ENCODE assay signal across 11 mouse cellular contexts in the genomic region with DNA sequence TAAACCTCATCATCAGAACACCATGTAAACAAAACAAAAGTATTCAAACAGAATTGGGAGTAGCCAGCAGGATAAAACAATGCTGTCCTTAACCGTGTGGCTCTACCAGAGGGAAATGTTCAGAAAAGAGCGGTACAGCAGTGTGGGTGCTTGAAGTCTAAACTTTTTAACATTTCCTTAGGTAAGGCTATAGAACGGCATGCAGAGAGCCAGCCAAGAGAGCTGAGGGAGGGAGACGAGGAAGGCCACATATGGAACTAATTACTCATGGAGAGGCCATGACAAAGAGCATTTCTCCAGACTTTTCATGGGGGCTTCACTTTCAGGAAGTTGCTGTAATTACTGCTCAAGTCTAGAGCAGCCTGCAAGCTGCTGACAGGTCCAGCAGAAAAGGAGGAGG.
DNase-seq lines count a peak whose midpoint lies in the region; ATAC-seq and TF ChIP-seq lines count a peak whose summit lies in the region.
"Had no signal": no experiment of that assay in that cellular context is flagged by ENCODE, and none has a peak within 500 bp of the region (broad histone marks: within the 10 kb centered on the region; RNA-seq: fewer than 3 reads in every experiment).

No protein-coding gene starts in this region.

- no peak overlapping the region for H3K9ac ChIP-seq in lung, embryonic 15.5 days
- H3K9ac ChIP-seq in embryonic facial prominence, embryonic 11.5 days (replicated peaks; ENCODE audit: low read length): peak overlapping the region; percentile 45
- H3K9ac ChIP-seq in forebrain, embryonic 13.5 days: no peak overlapping the region
- H3K9ac ChIP-seq: neural tube, embryonic 12.5 days had no signal

- peak overlapping the region; percentile 18; the same call in 1 of the 2 replicates for H3K4me2 ChIP-seq in lung, embryonic 15.5 days
- 0 out of 2 replicates have a peak overlapping the region, but pooled peaks have one; percentile 23 for H3K4me2 ChIP-seq in embryonic facial prominence, embryonic 11.5 days (ENCODE audit: low read depth, low read length)
- H3K4me2 ChIP-seq in forebrain, embryonic 13.5 days: no peak overlapping the region

- no peak for TF ChIP-seq POLR2A in small intestine, adult 2 months (IDR thresholded peaks at IDR 0.05; ENCODE audit: low read depth, low read length)

- no peaks in the 10 kb centered on the region for H3K9me3 ChIP-seq in lung, embryonic 15.5 days
- H3K9me3 ChIP-seq in embryonic facial prominence, embryonic 11.5 days (replicated peaks; ENCODE audit: control insufficient read depth, low read length): no peaks in the 10 kb centered on the region
- no peaks in the 10 kb centered on the region for H3K9me3 ChIP-seq in forebrain, embryonic 13.5 days (replicated peaks)
- H3K9me3 ChIP-seq: neural tube, embryonic 12.5 days had no signal

- no peak for DNase-seq in lung, adult 18-20 months
- DNase-seq in embryonic facial prominence, embryonic 11.5 days (ENCODE audit: low spot score): peak; percentile 93
- DNase-seq in heart, postnatal 10 days: peak; percentile 35 to 38
- no peak for DNase-seq in testis, postnatal 10 days (ENCODE audit: low spot score)
- DNase-seq in spleen, adult 18-20 months: no peak
- DNase-seq: cerebellum, postnatal 10 days; left cerebral cortex, postnatal 4 days had no signal

- peak overlapping the region; percentile 92 for H3K27ac ChIP-seq in lung, embryonic 15.5 days
- H3K27ac ChIP-seq in embryonic facial prominence, embryonic 11.5 days (replicated peaks; ENCODE audit: low read depth, low read length): peak overlapping the region; percentile 100
- H3K27ac ChIP-seq in small intestine, adult 2 months (ENCODE audit: insufficient read depth, low read depth, low read length): peak overlapping the region; percentile 71
- no peak overlapping the region for H3K27ac ChIP-seq in forebrain, embryonic 13.5 days
- H3K27ac ChIP-seq: neural tube, embryonic 12.5 days had no signal

- peaks cover 10% of the 10 kb centered on the region; the same call in 1 of the 2 replicates for H3K4me1 ChIP-seq in lung, embryonic 15.5 days
- peaks cover 3% of the 10 kb centered on the region; the same call in 1 of the 2 replicates for H3K4me1 ChIP-seq in embryonic facial prominence, embryonic 11.5 days (ENCODE audit: control insufficient read depth, insufficient read depth, low read length)
- no peaks in the 10 kb centered on the region for H3K4me1 ChIP-seq in small intestine, adult 2 months (ENCODE audit: control insufficient read depth, insufficient read depth, insufficient read length, low read length)
- no peaks in the 10 kb centered on the region for H3K4me1 ChIP-seq in forebrain, embryonic 13.5 days

- no peak for TF ChIP-seq CTCF in small intestine, adult 2 months (IDR thresholded peaks at IDR 0.05; ENCODE audit: extremely low read depth, insufficient read length, insufficient replicate concordance, low read depth, low read length)

- intact Hi-C loops in heart, postnatal 10 days (cut with DNase I): loop anchor here (2.0 to 5.0 kb wide), 2 partner anchors 30 to 209 kb away; no protein-coding TSS in a partner anchor

- no peak overlapping the region for H3K4me3 ChIP-seq in lung, embryonic 15.5 days
- H3K4me3 ChIP-seq in embryonic facial prominence, embryonic 11.5 days (ENCODE audit: low read depth, low read length): no peak overlapping the region
- no peak overlapping the region for H3K4me3 ChIP-seq in small intestine, adult 2 months (ENCODE audit: low read depth, low read length)
- no peak overlapping the region for H3K4me3 ChIP-seq in forebrain, embryonic 13.5 days
- H3K4me3 ChIP-seq: neural tube, embryonic 12.5 days had no signal

- peak; percentile 58; the same call in 1 of the 2 replicates for ATAC-seq in lung, embryonic 15.5 days (ENCODE audit: borderline replicate concordance, extremely low read depth, low FRiP score, low TSS enrichment)
- peak; percentile 63 for ATAC-seq in embryonic facial prominence, embryonic 11.5 days (replicated peaks; ENCODE audit: insufficient number of reproducible peaks, low FRiP score, low TSS enrichment, low read depth)
- ATAC-seq in forebrain, embryonic 13.5 days: no peak

- H3K36me3 ChIP-seq in lung, embryonic 15.5 days: no peaks in the 10 kb centered on the region
- H3K36me3 ChIP-seq in embryonic facial prominence, embryonic 11.5 days (replicated peaks; ENCODE audit: control insufficient read depth, insufficient read depth, low read depth, low read length): no peaks in the 10 kb centered on the region
- no peaks in the 10 kb centered on the region for H3K36me3 ChIP-seq in small intestine, adult 2 months (ENCODE audit: control insufficient read depth, insufficient read depth, low read length)
- no peaks in the 10 kb centered on the region for H3K36me3 ChIP-seq in forebrain, embryonic 13.5 days (ENCODE audit: poor library complexity, severe bottlenecking)
- H3K36me3 ChIP-seq: neural tube, embryonic 12.5 days had no signal

- WGBS in lung, embryonic 15.5 days: 8% methylated on average over 4 of the region's 4 CpGs
- WGBS in embryonic facial prominence, embryonic 11.5 days: 7% methylated on average over 4 of the region's 4 CpGs
- 41% methylated on average over 4 of the region's 4 CpGs for WGBS in small intestine, adult 2 months
- WGBS in forebrain, embryonic 13.5 days: 28% methylated on average over 4 of the region's 4 CpGs

- no peaks in the 10 kb centered on the region for H3K27me3 ChIP-seq in lung, embryonic 15.5 days
- no peaks in the 10 kb centered on the region for H3K27me3 ChIP-seq in embryonic facial prominence, embryonic 11.5 days (ENCODE audit: control insufficient read depth, insufficient read depth, low read length)
- no peaks in the 10 kb centered on the region for H3K27me3 ChIP-seq in small intestine, adult 2 months (ENCODE audit: control insufficient read depth, insufficient read depth, low read length)
- H3K27me3 ChIP-seq in forebrain, embryonic 13.5 days: no peaks in the 10 kb centered on the region
- H3K27me3 ChIP-seq: neural tube, embryonic 12.5 days had no signal

Comparison
In these comparisons a context has a peak if more than half of its experiments do, and no peak if none do; other contexts are left out.
1. DNase-seq: peak in embryonic facial prominence, embryonic 11.5 days (single experiment) and heart, postnatal 10 days (2 of 2); none in lung, adult 18-20 months (0 of 2), testis, postnatal 10 days (single experiment) and spleen, adult 18-20 months (0 of 2).